Mouse (Mus musculus) liver, adult 2 months (tissue): ENCODE measurements around the gene Elof1.

Experiments
- CTCF ChIP-seq: fragments of 200-500 bp; IDR thresholded peaks from 2 replicates; pipeline ENCODE4 v1.5.1; 2011; ENCODE audit warnings: low read depth, low read length, control low read depth
- POLR2A ChIP-seq: fragments of 200-500 bp; IDR thresholded peaks from 2 replicates; pipeline ENCODE4 v1.6.1; 2011; ENCODE audit warnings: low read length, control low read depth; ENCODE audit not compliant: insufficient read depth; ENCODE audit errors: extremely low read depth

DNA sequence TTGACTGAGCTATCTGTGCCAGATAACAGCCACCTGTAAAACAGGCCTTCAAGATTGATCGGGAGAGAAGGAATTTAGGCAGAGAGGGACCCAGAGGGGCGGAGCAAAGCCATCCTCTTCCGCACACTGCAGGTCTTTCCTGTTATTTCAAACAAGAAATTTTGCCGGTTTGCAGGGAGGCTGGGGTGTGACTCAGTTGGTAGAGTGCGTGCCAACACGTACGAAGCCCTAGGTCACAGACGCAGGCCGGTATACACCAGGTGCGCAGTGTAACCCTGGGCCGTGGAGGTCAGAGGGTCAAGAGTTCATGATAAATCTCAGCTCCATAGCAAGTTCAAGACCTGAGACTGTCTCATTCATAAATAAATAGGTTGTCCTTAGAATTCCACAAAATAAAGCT, 15.2 kb upstream of the Elof1 start:
- TF ChIP-seq CTCF (no peak), POLR2A (no peak)
